Mouse (Mus musculus): Measurements from ENCODE around the gene Styx.

- no peak for TF ChIP-seq POLR2A (IDR thresholded peaks at IDR 0.05; ENCODE audit: low read depth, low read length)
- peak; percentile 62; the same call in 1 of the 2 replicates for TF ChIP-seq CTCF (IDR thresholded peaks at IDR 0.05; ENCODE audit: extremely low read depth, insufficient read length, insufficient replicate concordance, low read depth, low read length)
These were observed 32.0 kb downstream of the Styx start for GRCm38 (mm10) chr14:45382912-45383311.
